Mouse (Mus musculus) midbrain, postnatal 0 days (tissue): ENCODE data around the gene Tada2b. TPM values are rescaled to one million over a fixed set of nuclear protein-coding genes. Genes with fewer than 3 reads are reported as not detected.

Source experiments
- ATAC-seq: fragments of 200-750 bp; cut with Nextera tagmentation; 2 replicates; pipeline ENCODE4 v1.8.0; 2017; ENCODE audit warnings: moderate number of reproducible peaks, mild to moderate bottlenecking, moderate TSS enrichment, moderate library complexity; ENCODE audit not compliant: low FRiP score
- DNase-seq: peaks from one replicate; pipeline ENCODE4 v3.0.0-alpha.2; 2015; ENCODE audit warnings: low spot score
- H3K27ac ChIP-seq: fragments of 300-500 bp; sonication (generic); 2 replicates; pipeline ENCODE4 v1.5.1; 2014; ENCODE audit warnings: low read depth, mild to moderate bottlenecking, low read length, mixed read lengths
- H3K27me3 ChIP-seq: fragments of 300-500 bp; sonication (generic); 2 replicates; pipeline ENCODE4 v1.6.1; 2014; ENCODE audit warnings: low read length, control low read depth, mixed read lengths; ENCODE audit not compliant: insufficient read depth
- H3K36me3 ChIP-seq: fragments of 300-500 bp; sonication (generic); 2 replicates; pipeline ENCODE4 v1.6.1; 2014; ENCODE audit warnings: low read length, control low read depth, mixed read lengths; ENCODE audit not compliant: insufficient read depth
- H3K4me1 ChIP-seq: fragments of 300-500 bp; sonication (generic); 2 replicates; pipeline ENCODE4 v1.6.1; 2014; ENCODE audit warnings: mild to moderate bottlenecking, control low read depth, antibody characterized with exemption, low read length, mixed read lengths; ENCODE audit not compliant: insufficient read depth
- H3K4me2 ChIP-seq: fragments of 300-500 bp; sonication (generic); 2 replicates; pipeline ENCODE4 v1.6.1; 2014; ENCODE audit warnings: low read depth, mild to moderate bottlenecking, low read length, mixed read lengths; ENCODE audit not compliant: poor library complexity, severe bottlenecking
- H3K4me3 ChIP-seq: fragments of 300-500 bp; sonication (generic); 2 replicates; pipeline ENCODE4 v1.5.1; 2014; ENCODE audit warnings: low read depth, mild to moderate bottlenecking, low read length, moderate library complexity
- H3K9ac ChIP-seq: fragments of 300-500 bp; sonication (generic); replicated peaks from 2 replicates; pipeline ENCODE4 v1.6.1; 2014; ENCODE audit warnings: mild to moderate bottlenecking, low read length, moderate library complexity, mixed read lengths; ENCODE audit not compliant: poor library complexity, severe bottlenecking
- H3K9me3 ChIP-seq: fragments of 300-500 bp; sonication (generic); 2 replicates; pipeline ENCODE4 v1.6.1; 2016; ENCODE audit warnings: low read length, control low read depth
- CTCF ChIP-seq: IDR thresholded peaks from 2 replicates; pipeline ENCODE4 v1.5.1; 2016; ENCODE audit warnings: antibody characterized with exemption, mild to moderate bottlenecking
- WGBS: fragments of 180-500 bp; shearing (Covaris S2); extraction: QIAGEN DNeasy Blood & Tissue Kit; methylation state at CpG from one replicate; pipeline ENCODE4 v1.1.7; 2014; 5-methylcytosine and 5-hydroxymethylcytosine counted together
- polyA plus RNA-seq: library from polyadenylated mRNA; unstranded; fragments of >200 nt; fragmentation: Nextera tagmentation; extraction: Ambion mirVana; gene quantifications from 2 replicates; pipeline ENCODE4 v1.2.1, GENCODE M21; 2015
- total RNA-seq: library from RNA; depleted of rRNA; stranded (reverse); fragments of >200 nt; gene quantifications from 2 replicates; pipeline ENCODE4 v1.2.3, GENCODE M21; 2014

Tada2b gene
- total and polyA plus RNA-seq, 2 experiments from 2014 or later, result 3.5 to 26.9 TPM

- WGBS, result 69% methylated on average over 2 of the region's 2 CpGs
- Histone ChIP-seq H3K9me3 (no peaks in the 10 kb centered on the region), H3K4me3 (no peak overlapping the region), H3K9ac (no peak overlapping the region), H3K4me2 (no peak overlapping the region), H3K36me3 (peaks cover 23% of the 10 kb centered on the region), H3K27me3 (no peaks in the 10 kb centered on the region), H3K27ac (no peak overlapping the region), H3K4me1 (peaks cover 7% of the 10 kb centered on the region; the same call in 1 of the 2 replicates)
- no peak for DNase-seq
- no peak for ATAC-seq
- TF ChIP-seq CTCF, result no peak
Observed at GRCm38 (mm10) chr5:36525216-36525615, 41.1 kb upstream of the Tada2b start.

GRCm38 (mm10) chr5:36523219-36523703 lies 39.2 kb upstream of the Tada2b start:
- Histone ChIP-seq H3K36me3 (peaks cover 42% of the 10 kb centered on the region), H3K4me3 (no peak overlapping the region), H3K27ac (no peak overlapping the region), H3K27me3 (no peaks in the 10 kb centered on the region), H3K4me1 (no peaks in the 10 kb centered on the region), H3K9me3 (no peaks in the 10 kb centered on the region), H3K4me2 (no peak overlapping the region), H3K9ac (no peak overlapping the region)
- TF ChIP-seq CTCF, result no peak
- ATAC-seq (no peak), DNase-seq (no peak)
- 71% methylated on average over 5 of the region's 5 CpGs for WGBS

- Histone ChIP-seq H3K27me3 (no peaks in the 10 kb centered on the region), H3K4me2 (no peak overlapping the region), H3K27ac (no peak overlapping the region), H3K36me3 (peaks cover 47% of the 10 kb centered on the region), H3K9me3 (no peaks in the 10 kb centered on the region), H3K4me3 (no peak overlapping the region), H3K9ac (no peak overlapping the region), H3K4me1 (no peaks in the 10 kb centered on the region)
- WGBS, result 77% methylated on average over 2 of the region's 2 CpGs
- ATAC-seq (no peak), DNase-seq (no peak)
- TF ChIP-seq CTCF, result no peak
Observed at GRCm38 (mm10) chr5:36522782-36523181, 38.7 kb upstream of the Tada2b start.

- no peak; the same call in 1 of the 2 replicates for ATAC-seq
- WGBS, result 68% methylated on average over 3 of the region's 3 CpGs
Observed at GRCm38 (mm10) chr5:36519751-36520150, 35.7 kb upstream of the Tada2b start.

GRCm38 (mm10) chr5:36517596-36517995 lies 33.5 kb upstream of the Tada2b start:
- Histone ChIP-seq H3K9me3 (no peaks in the 10 kb centered on the region), H3K27me3 (no peaks in the 10 kb centered on the region), H3K4me3 (no peak overlapping the region), H3K9ac (no peak overlapping the region), H3K4me2 (no peak overlapping the region), H3K36me3 (peaks cover 72% of the 10 kb centered on the region), H3K4me1 (no peaks in the 10 kb centered on the region), H3K27ac (no peak overlapping the region)
- WGBS, result 86% methylated on average over 3 of the region's 3 CpGs
- no peak for TF ChIP-seq CTCF
- DNase-seq (no peak), ATAC-seq (no peak)

More at GRCm38 (mm10) chr5:36519751-36520150, 35.7 kb upstream of the Tada2b start:
- no peak for TF ChIP-seq CTCF
- H3K4me1 ChIP-seq, result no peaks in the 10 kb centered on the region
- no peak overlapping the region for H3K27ac ChIP-seq
- no peaks in the 10 kb centered on the region for H3K9me3 ChIP-seq
- H3K27me3 ChIP-seq, result no peaks in the 10 kb centered on the region
- peaks cover 65% of the 10 kb centered on the region for H3K36me3 ChIP-seq
- DNase-seq, result no peak
- H3K4me2 ChIP-seq, result no peak overlapping the region
- no peak overlapping the region for H3K4me3 ChIP-seq
- no peak overlapping the region for H3K9ac ChIP-seq

GRCm38 (mm10) chr5:36515558-36515957 lies 31.5 kb upstream of the Tada2b start:
- DNase-seq (no peak), ATAC-seq (no peak)
- H3K4me2 ChIP-seq, result no peak overlapping the region
- WGBS, result 72% methylated on average over 5 of the region's 5 CpGs
- TF ChIP-seq CTCF, result no peak
- no peaks in the 10 kb centered on the region for H3K9me3 ChIP-seq
- no peak overlapping the region for H3K27ac ChIP-seq
- H3K36me3 ChIP-seq, result peaks cover 79% of the 10 kb centered on the region
- no peak overlapping the region for H3K9ac ChIP-seq
- no peaks in the 10 kb centered on the region for H3K27me3 ChIP-seq
- H3K4me3 ChIP-seq, result no peak overlapping the region
- no peaks in the 10 kb centered on the region for H3K4me1 ChIP-seq
